Mouse (Mus musculus) limb, embryonic 12.5 days (tissue): ENCODE measurements around the gene Cdkal1. TPM values are rescaled to one million over a fixed set of nuclear protein-coding genes. Genes with fewer than 3 reads are reported as not detected.

Experiments
- ATAC-seq: fragments of 200-750 bp; cut with Nextera tagmentation; 2 replicates; pipeline ENCODE4 v1.8.0; 2017; ENCODE audit warnings: low read depth, moderate TSS enrichment; ENCODE audit not compliant: insufficient number of reproducible peaks, insufficient read depth, low FRiP score, low TSS enrichment
- H3K27ac ChIP-seq: fragments of 300-500 bp; sonication (generic); 2 replicates; pipeline ENCODE4 v1.5.1; 2016; ENCODE audit warnings: mild to moderate bottlenecking, moderate library complexity
- H3K27me3 ChIP-seq: fragments of 300-500 bp; sonication (generic); 2 replicates; pipeline ENCODE4 v1.6.1; 2016; ENCODE audit warnings: mild to moderate bottlenecking, moderate library complexity
- H3K36me3 ChIP-seq: fragments of 300-500 bp; sonication (generic); 2 replicates; pipeline ENCODE4 v1.6.1; 2016; ENCODE audit warnings: mild to moderate bottlenecking, moderate library complexity
- H3K4me1 ChIP-seq: fragments of 300-500 bp; sonication (generic); replicated peaks from 2 replicates; pipeline ENCODE4 v1.6.1; 2016
- H3K4me2 ChIP-seq: fragments of 300-500 bp; sonication (generic); 2 replicates; pipeline ENCODE4 v1.6.1; 2016; ENCODE audit warnings: mild to moderate bottlenecking, moderate library complexity
- H3K4me3 ChIP-seq: fragments of 300-500 bp; sonication (generic); replicated peaks from 2 replicates; pipeline ENCODE4 v1.5.1; 2016; ENCODE audit warnings: mild to moderate bottlenecking
- H3K9ac ChIP-seq: fragments of 300-500 bp; sonication (generic); replicated peaks from 2 replicates; pipeline ENCODE4 v1.6.1; 2016; ENCODE audit warnings: mild to moderate bottlenecking, moderate library complexity
- H3K9me3 ChIP-seq: fragments of 300-500 bp; sonication (generic); 2 replicates; pipeline ENCODE4 v1.6.1; 2016; ENCODE audit warnings: mild to moderate bottlenecking, moderate library complexity
- WGBS: fragments of 180-500 bp; shearing (Covaris S2); methylation state at CpG from one replicate; pipeline ENCODE4 v1.1.7; 2016; 5-methylcytosine and 5-hydroxymethylcytosine counted together
- polyA plus RNA-seq: library from polyadenylated mRNA; unstranded; fragments of >200 nt; fragmentation: Nextera tagmentation; extraction: Ambion mirVana; gene quantifications from 2 replicates; pipeline ENCODE4 v1.2.1, GENCODE M21; 2016

Cdkal1 gene
- polyA plus RNA-seq, 1 experiment from 2014 or later, result 42.4 TPM

DNA sequence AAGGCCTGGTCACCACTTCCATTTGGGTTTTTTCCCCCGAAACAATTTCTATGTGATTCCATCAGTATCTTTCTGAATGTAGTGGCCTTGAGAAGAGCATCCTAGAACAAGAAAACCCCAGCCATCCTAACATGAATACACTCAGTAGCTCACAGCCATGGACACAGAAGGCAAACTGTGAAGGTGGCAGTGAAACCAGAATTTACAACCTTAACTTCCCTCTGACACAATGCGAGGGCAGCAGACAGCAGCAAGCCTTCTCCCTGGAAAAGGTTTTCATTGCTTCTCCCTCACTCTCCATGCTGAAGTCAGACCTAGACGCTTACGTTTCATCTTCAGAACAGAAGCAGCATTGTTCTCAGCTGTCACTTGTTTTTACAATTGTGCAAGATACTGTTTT lies 87.9 kb downstream of the Cdkal1 start:
- Histone ChIP-seq H3K4me3 (no peak overlapping the region), H3K4me1 (peaks cover 27% of the 10 kb centered on the region), H3K36me3 (no peaks in the 10 kb centered on the region), H3K9me3 (no peaks in the 10 kb centered on the region), H3K9ac (no peak overlapping the region), H3K27me3 (no peaks in the 10 kb centered on the region), H3K27ac (no peak overlapping the region), H3K4me2 (no peak overlapping the region)
- ATAC-seq, result no peak
- WGBS, result 51% methylated on average over 4 of the region's 4 CpGs

DNA sequence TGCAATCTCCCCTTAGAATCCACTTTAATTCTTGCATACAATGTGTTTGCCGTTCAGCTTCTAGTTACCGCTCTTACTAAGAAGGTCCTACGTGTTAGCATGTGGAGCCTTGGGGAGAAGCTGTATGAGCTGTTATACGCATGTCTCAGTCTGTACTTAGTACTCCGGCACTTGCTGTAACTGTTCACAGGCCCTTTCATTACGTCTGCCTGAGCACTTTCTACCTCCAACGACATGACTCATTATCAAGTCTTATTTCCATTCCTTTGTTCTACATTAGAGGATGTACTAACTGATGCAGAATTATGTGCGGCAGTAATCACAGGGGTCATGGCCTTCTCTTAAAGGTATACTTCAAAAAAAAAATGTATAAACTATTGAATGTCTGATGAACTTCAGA lies 89.1 kb downstream of the Cdkal1 start:
- peaks cover 27% of the 10 kb centered on the region for H3K4me1 ChIP-seq
- no peaks in the 10 kb centered on the region for H3K36me3 ChIP-seq
- no peaks in the 10 kb centered on the region for H3K9me3 ChIP-seq
- H3K9ac ChIP-seq, result no peak overlapping the region
- H3K27ac ChIP-seq, result no peak overlapping the region
- ATAC-seq, result no peak
- no peak overlapping the region for H3K4me3 ChIP-seq
- H3K27me3 ChIP-seq, result no peaks in the 10 kb centered on the region
- H3K4me2 ChIP-seq, result no peak overlapping the region
- WGBS, result 73% methylated on average over 8 of the region's 8 CpGs

DNA sequence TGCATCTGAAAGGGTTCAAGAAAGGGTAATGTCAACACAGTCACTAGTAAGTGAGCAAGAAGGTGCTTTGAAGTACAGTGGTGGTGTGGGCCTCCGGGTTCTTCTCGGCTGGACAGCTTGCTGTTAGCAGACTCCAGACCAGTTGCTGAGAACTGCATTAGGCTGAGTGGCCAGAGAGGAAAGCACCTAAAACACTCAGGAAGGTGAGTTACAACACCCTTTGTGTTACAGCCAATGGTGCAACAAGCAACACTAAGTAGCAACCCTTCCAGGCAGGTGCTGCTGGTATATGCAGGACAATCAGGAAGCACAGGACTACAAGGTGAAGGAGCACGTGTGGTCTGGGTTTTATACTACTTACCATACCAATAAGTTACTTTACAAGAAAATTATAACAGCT lies 90.2 kb downstream of the Cdkal1 start:
- H3K4me2 ChIP-seq, result no peak overlapping the region
- no peaks in the 10 kb centered on the region for H3K27me3 ChIP-seq
- ATAC-seq, result no peak
- H3K4me3 ChIP-seq, result no peak overlapping the region
- 66% methylated on average over 3 of the region's 3 CpGs for WGBS
- H3K4me1 ChIP-seq, result peaks cover 27% of the 10 kb centered on the region
- no peaks in the 10 kb centered on the region for H3K9me3 ChIP-seq
- H3K9ac ChIP-seq, result no peak overlapping the region
- no peak overlapping the region for H3K27ac ChIP-seq
- H3K36me3 ChIP-seq, result no peaks in the 10 kb centered on the region

DNA sequence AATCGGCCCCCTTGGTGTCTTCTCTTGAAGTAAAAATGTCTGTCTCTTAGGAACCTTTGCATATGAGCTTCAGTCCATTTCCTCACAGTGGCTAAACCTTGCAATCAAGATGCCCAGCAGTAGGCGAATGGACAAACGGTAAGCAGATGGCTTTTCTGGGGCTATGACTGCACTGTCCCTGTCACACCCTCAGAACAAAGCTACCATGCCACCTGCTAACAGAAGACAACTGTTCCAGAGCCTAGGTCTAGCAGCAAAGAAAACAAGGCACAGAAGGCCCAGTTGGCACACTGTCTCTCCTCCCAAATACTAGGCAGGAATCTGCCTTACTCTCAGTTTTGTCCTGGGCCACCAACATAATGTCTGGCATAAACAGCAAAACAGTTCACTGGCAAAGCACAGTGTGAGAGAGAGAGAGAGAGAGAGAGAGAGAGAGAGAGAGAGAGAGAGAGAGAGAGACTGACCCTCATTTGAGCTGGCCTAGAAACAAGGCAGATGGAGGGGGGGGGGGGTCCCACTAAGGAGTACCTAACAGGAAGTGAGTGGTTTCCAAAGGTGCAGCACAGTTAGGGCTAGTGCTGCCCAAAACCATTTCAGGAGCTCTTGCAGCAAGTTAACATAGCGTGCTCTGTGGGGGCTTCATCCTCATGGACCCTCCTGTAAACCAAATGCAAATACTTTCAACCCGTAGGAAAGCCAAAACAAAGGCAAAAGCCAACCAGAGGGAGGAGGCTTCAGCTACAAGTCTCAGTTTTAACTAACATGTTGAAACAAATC lies 95.6 kb downstream of the Cdkal1 start:
- Histone ChIP-seq H3K9me3 (no peaks in the 10 kb centered on the region), H3K4me1 (peaks cover 14% of the 10 kb centered on the region), H3K4me3 (no peak overlapping the region), H3K27me3 (no peaks in the 10 kb centered on the region), H3K27ac (peak overlapping the region; percentile 72), H3K36me3 (no peaks in the 10 kb centered on the region), H3K9ac (no peak overlapping the region), H3K4me2 (no peak overlapping the region)
- ATAC-seq, result no peak
- 72% methylated on average over 5 of the region's 5 CpGs for WGBS

DNA sequence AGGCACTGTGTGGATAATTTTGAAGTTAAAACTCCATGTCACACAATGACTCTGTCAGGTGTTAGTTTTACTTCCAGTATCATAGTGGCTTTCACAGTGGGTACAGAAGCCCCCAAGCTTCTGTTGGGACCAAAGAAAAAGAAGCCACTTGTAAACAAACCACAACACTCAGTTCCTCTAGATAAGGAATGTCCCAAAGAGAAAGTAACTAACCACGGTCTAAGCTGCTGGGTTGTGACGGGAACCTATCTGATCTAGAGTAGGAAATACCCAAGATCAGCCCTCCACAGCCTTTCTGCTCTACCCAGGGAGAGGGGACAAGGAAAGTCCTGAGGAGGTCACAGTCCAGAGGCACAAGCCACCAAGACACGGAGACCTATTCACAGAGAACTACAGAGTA lies 99.4 kb downstream of the Cdkal1 start:
- WGBS, result 93% methylated on average over 3 of the region's 3 CpGs
- Histone ChIP-seq H3K4me1 (peaks cover 14% of the 10 kb centered on the region), H3K27me3 (no peaks in the 10 kb centered on the region), H3K36me3 (no peaks in the 10 kb centered on the region), H3K4me3 (no peak overlapping the region), H3K27ac (no peak overlapping the region), H3K4me2 (no peak overlapping the region), H3K9me3 (no peaks in the 10 kb centered on the region), H3K9ac (no peak overlapping the region)
- no peak for ATAC-seq

DNA sequence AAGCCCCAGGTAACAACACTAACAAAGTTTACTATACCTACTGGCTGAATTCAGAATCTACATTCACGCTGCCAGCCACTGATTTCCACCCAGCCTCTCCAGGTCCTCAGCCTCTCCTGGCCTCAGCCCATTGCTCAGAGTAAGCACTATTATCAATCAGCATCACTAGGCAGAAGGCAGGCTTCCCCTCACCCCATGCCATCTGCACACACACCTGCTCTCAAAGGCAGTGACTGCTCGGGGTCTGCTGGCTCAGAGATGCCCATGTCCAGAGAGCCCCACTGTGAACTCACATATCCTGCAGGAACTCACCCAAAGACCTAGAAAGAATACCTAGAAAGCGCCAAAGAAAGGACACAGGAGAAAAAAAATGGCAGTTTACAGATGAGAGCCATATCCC lies 102.2 kb downstream of the Cdkal1 start:
- Histone ChIP-seq H3K27ac (no peak overlapping the region), H3K4me1 (no peaks in the 10 kb centered on the region), H3K9ac (no peak overlapping the region), H3K36me3 (no peaks in the 10 kb centered on the region), H3K27me3 (no peaks in the 10 kb centered on the region), H3K9me3 (no peaks in the 10 kb centered on the region), H3K4me2 (no peak overlapping the region), H3K4me3 (no peak overlapping the region)
- 88% methylated on average over 3 of the region's 3 CpGs for WGBS
- ATAC-seq, result no peak

DNA sequence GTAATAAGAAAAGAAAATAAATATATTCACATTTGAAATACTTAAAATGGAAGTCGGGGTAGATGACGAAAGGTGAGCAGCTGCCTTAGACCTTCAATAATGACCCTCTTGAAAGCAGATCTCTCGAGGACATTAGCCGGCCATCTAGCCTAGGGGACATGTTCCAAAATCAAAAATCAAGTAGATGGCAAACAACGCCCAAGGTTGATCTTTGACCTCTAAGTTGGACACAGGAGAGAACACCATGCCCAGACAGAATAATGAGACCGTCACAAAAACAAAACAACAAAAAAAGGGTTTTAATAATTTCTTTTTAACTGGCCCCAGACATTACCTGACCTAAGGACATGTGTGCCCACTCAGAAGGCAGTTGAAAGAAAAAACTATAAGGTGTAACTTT lies 103.4 kb downstream of the Cdkal1 start:
- H3K27me3 ChIP-seq, result no peaks in the 10 kb centered on the region
- no peak overlapping the region for H3K27ac ChIP-seq
- H3K9ac ChIP-seq, result no peak overlapping the region
- no peak for ATAC-seq
- H3K4me3 ChIP-seq, result no peak overlapping the region
- WGBS, result 83% methylated on average over 6 of the region's 6 CpGs
- H3K9me3 ChIP-seq, result no peaks in the 10 kb centered on the region
- no peak overlapping the region for H3K4me2 ChIP-seq
- H3K36me3 ChIP-seq, result no peaks in the 10 kb centered on the region
- H3K4me1 ChIP-seq, result peaks cover 4% of the 10 kb centered on the region; the same call in 1 of the 2 replicates

DNA sequence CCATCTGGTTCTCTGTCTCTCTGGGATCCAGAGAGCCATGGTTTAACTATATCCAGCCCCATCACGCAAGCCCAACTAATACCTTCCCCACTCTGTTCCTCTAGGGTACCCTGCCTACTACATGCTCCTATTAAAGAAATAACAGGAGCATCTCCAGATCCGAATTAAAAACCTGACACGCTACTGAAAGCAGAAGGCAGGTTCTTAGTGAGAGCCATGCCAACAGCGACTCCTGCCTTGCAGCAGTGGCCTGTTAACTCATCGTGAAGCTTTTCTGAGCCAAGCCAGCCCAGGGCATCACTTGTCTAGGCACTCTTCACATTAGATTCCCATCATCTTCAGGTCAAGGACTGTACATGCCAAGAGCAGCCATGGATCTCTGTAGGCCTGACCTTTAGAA lies 104.3 kb downstream of the Cdkal1 start:
- no peak for ATAC-seq
- Histone ChIP-seq H3K9me3 (no peaks in the 10 kb centered on the region), H3K27me3 (no peaks in the 10 kb centered on the region), H3K4me3 (no peak overlapping the region), H3K36me3 (no peaks in the 10 kb centered on the region), H3K9ac (no peak overlapping the region), H3K4me2 (no peak overlapping the region), H3K27ac (no peak overlapping the region), H3K4me1 (peaks cover 13% of the 10 kb centered on the region)
- WGBS, result 92% methylated on average over 5 of the region's 5 CpGs

DNA sequence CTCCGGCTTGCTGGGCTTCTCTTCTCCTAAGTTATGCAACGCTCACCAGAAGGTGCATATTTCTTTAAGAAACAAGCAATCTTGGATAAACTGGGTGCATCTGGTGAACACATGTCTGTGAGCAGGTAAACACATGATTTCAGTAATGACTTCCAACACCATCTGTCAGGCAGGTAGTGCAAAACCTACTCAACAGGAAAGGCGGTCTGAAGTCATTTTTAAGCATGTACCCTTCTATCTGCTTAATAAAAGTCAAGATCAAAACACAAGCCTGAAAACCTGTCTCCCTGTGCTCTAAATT lies 108.2 kb downstream of the Cdkal1 start:
- ATAC-seq, result no peak
- Histone ChIP-seq H3K27ac (peak overlapping the region; percentile 65; the same call in 1 of the 2 replicates), H3K4me3 (no peak overlapping the region), H3K27me3 (no peaks in the 10 kb centered on the region), H3K4me2 (no peak overlapping the region), H3K36me3 (no peaks in the 10 kb centered on the region), H3K9me3 (no peaks in the 10 kb centered on the region), H3K9ac (no peak overlapping the region), H3K4me1 (peaks cover 26% of the 10 kb centered on the region)
- 30% methylated on average over 3 of the region's 3 CpGs for WGBS

DNA sequence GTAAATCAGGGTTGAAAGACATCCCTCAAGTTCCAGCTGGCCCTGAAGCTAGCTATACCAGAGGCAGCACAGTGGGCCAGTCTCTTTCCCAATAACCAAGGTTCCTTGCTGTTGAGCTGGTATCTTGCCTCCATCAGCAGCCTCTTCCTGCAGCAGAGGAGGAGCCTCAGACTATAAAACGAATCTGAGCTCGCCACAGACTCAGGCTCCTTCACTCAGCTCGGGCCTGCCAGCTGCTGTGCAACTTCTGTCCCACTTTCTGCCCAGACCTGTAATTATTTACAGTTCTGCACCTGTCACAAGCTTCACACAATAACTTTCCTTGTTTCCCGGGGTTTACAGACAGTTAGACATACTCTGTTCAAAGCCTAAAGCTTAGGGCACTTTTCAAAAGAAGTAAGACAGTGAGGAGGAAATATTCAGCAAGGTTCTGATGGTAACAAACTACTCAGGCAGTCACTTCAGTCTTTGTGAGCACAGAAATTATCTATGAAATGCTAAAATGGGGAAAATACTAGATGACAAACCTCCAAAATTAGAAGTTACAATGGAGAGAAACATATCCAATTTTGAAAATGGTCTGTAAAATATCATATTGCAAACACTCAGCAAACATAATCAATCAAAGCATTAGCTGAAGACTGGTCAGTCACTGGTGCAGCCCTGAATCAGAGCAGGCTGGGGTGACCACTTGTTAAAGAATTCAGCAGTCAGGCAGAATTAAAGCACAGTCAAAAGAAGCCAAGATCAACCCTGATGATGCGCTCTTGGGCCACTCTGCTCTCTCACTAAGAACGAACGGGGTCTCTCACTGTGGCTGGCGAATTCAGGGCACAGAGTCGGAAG lies 108.8 kb downstream of the Cdkal1 start:
- Histone ChIP-seq H3K9me3 (no peaks in the 10 kb centered on the region), H3K4me1 (peaks cover 26% of the 10 kb centered on the region), H3K27me3 (no peaks in the 10 kb centered on the region), H3K4me3 (no peak overlapping the region), H3K9ac (no peak overlapping the region), H3K36me3 (no peaks in the 10 kb centered on the region), H3K4me2 (no peak overlapping the region), H3K27ac (peak overlapping the region; percentile 65)
- peak; percentile 59; the same call in 1 of the 2 replicates for ATAC-seq
- WGBS, result 34% methylated on average over 9 of the region's 9 CpGs

DNA sequence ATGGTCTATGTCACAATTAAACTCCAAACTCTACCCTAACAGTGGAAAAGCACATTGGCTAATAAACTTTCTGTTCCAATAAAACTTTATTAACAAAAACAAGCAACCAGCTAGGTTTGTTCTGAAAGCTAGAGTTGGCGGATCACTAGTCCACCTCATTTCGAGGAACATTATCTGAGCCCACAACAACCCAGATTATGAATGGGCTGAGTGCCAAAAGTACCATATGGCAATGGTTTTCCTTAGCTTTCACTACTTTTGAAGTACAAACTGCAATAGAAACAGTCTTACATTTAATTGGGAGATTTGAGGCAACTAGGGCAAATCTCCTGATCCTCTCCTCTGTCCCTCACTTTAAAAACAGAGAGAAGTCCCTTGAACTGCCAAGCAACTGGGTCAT lies 110.4 kb downstream of the Cdkal1 start:
- ATAC-seq, result no peak; the same call in 1 of the 2 replicates
- 42% methylated on average over 2 of the region's 2 CpGs for WGBS
- no peaks in the 10 kb centered on the region for H3K27me3 ChIP-seq
- H3K4me1 ChIP-seq, result peaks cover 26% of the 10 kb centered on the region
- H3K9ac ChIP-seq, result no peak overlapping the region
- H3K4me3 ChIP-seq, result no peak overlapping the region
- no peak overlapping the region for H3K4me2 ChIP-seq
- no peaks in the 10 kb centered on the region for H3K9me3 ChIP-seq
- H3K36me3 ChIP-seq, result no peaks in the 10 kb centered on the region
- H3K27ac ChIP-seq, result peak overlapping the region; percentile 65
